Mouse (Mus musculus) limb, embryonic 14.5 days (tissue): ENCODE results near the gene Irak2. TPM values are rescaled to one million over a fixed set of nuclear protein-coding genes. Genes with fewer than 3 reads are reported as not detected.

ENCODE experiments used
- ATAC-seq: fragments of 200-750 bp; cut with Nextera tagmentation; 2 replicates; pipeline ENCODE4 v1.8.0; 2017; ENCODE audit warnings: low read depth, moderate number of reproducible peaks, moderate TSS enrichment; ENCODE audit not compliant: low FRiP score
- DNase-seq: peaks from one replicate; pipeline ENCODE4 v3.0.0-alpha.2; 2015; ENCODE audit warnings: low spot score
- H3K27ac ChIP-seq: fragments of 300-500 bp; sonication (generic); replicated peaks from 2 replicates; pipeline ENCODE4 v1.5.1; 2014; ENCODE audit warnings: low read depth, mild to moderate bottlenecking, low read length, moderate library complexity, mixed read lengths
- H3K27me3 ChIP-seq: fragments of 300-500 bp; sonication (generic); 2 replicates; pipeline ENCODE4 v1.6.1; 2014; ENCODE audit warnings: low read length, mixed read lengths; ENCODE audit not compliant: control insufficient read depth, insufficient read depth
- H3K36me3 ChIP-seq: fragments of 300-500 bp; sonication (generic); 2 replicates; pipeline ENCODE4 v1.6.1; 2014; ENCODE audit warnings: mild to moderate bottlenecking, low read length, moderate library complexity, mixed read lengths; ENCODE audit not compliant: control insufficient read depth, insufficient read depth
- H3K4me1 ChIP-seq: fragments of 300-500 bp; sonication (generic); 2 replicates; pipeline ENCODE4 v1.6.1; 2014; ENCODE audit warnings: antibody characterized with exemption, low read length, mixed read lengths; ENCODE audit not compliant: control insufficient read depth, insufficient read depth
- H3K4me2 ChIP-seq: fragments of 300-500 bp; sonication (generic); replicated peaks from 2 replicates; pipeline ENCODE4 v1.6.1; 2014; ENCODE audit warnings: low read depth, mild to moderate bottlenecking, low read length, moderate library complexity; ENCODE audit not compliant: severe bottlenecking
- H3K4me3 ChIP-seq: fragments of 300-500 bp; sonication (generic); replicated peaks from 2 replicates; pipeline ENCODE4 v1.5.1; 2014; ENCODE audit warnings: low read length
- H3K9ac ChIP-seq: fragments of 300-500 bp; sonication (generic); 2 replicates; pipeline ENCODE4 v1.6.1; 2014; ENCODE audit warnings: mild to moderate bottlenecking, low read depth, low read length, moderate library complexity; ENCODE audit not compliant: severe bottlenecking
- H3K9me3 ChIP-seq: fragments of 300-500 bp; sonication (generic); 2 replicates; pipeline ENCODE4 v1.6.1; 2016; ENCODE audit warnings: low read length; ENCODE audit not compliant: control insufficient read depth
- POLR2A ChIP-seq: fragments of 200-500 bp; IDR thresholded peaks from 2 replicates; pipeline ENCODE4 v1.8.0; 2012; ENCODE audit warnings: inconsistent platforms, mild to moderate bottlenecking, moderate library complexity, borderline replicate concordance; ENCODE audit not compliant: insufficient read depth, insufficient read length; ENCODE audit errors: extremely low read depth
- WGBS: fragments of 180-500 bp; shearing (Covaris S2); extraction: QIAGEN DNeasy Blood & Tissue Kit; methylation state at CpG from one replicate; pipeline ENCODE4 v1.1.7; 2014; 5-methylcytosine and 5-hydroxymethylcytosine counted together
- polyA plus RNA-seq, 2 experiments: library from polyadenylated mRNA; depleted of rRNA in 1 of 2; stranded (reverse) in 1 of 2; unstranded in 1 of 2; fragments of >200 nt; fragmentation: Nextera tagmentation in 1 of 2; extraction: Ambion mirVana in 1 of 2; gene quantifications; 2 replicates each; pipeline versions ENCODE4 v1.2.1 to v1.2.3; 2012 to 2014

Gene Irak2
- polyA plus RNA-seq (2012; rRNA removed), result 9.0 and 9.1 TPM in 2 replicates
- 2.3 and 3.3 TPM in 2 replicates for polyA plus RNA-seq (2014; fragmentation: Nextera tagmentation; extraction: Ambion mirVana)

GRCm38 (mm10) chr6:113638302-113639040 is at the start of gene Irak2:
Irak2 (plus strand) TSS chr6:113638467.
- no peak within 1 kb of the TSS for H3K27ac ChIP-seq
- peak; percentile 30; the same call in 1 of the 2 replicates for TF ChIP-seq POLR2A
- peak within 1 kb of the TSS; percentile 51 for H3K4me3 ChIP-seq
- no peaks in the 10 kb centered on the region for H3K27me3 ChIP-seq
- 7% methylated on average over 36 of the region's 37 CpGs for WGBS
- peak within 1 kb of the TSS; percentile 63 for H3K9ac ChIP-seq
- H3K9me3 ChIP-seq, result no peaks in the 10 kb centered on the region
- H3K4me2 ChIP-seq, result peak within 1 kb of the TSS; percentile 58
- ATAC-seq (peak; percentile 94), DNase-seq (peak; percentile 89)
- no peaks in the 10 kb centered on the region for H3K36me3 ChIP-seq
- no peaks in the 10 kb centered on the region for H3K4me1 ChIP-seq

- no peaks in the 10 kb centered on the region for H3K36me3 ChIP-seq
- H3K27me3 ChIP-seq, result no peaks in the 10 kb centered on the region
- H3K27ac ChIP-seq, result no peak overlapping the region
- no peaks in the 10 kb centered on the region for H3K9me3 ChIP-seq
- no peak for TF ChIP-seq POLR2A
- no peak overlapping the region for H3K9ac ChIP-seq
- no peak overlapping the region for H3K4me3 ChIP-seq
- 92% methylated on average over 2 of the region's 2 CpGs for WGBS
- no peak overlapping the region for H3K4me2 ChIP-seq
- ATAC-seq (no peak), DNase-seq (no peak)
- no peaks in the 10 kb centered on the region for H3K4me1 ChIP-seq
Observed at GRCm38 (mm10) chr6:113592637-113593036, 45.6 kb upstream of the Irak2 start.

GRCm38 (mm10) chr6:113597945-113598344 is 40.3 kb upstream of the Irak2 start:
- Histone ChIP-seq H3K4me2 (no peak overlapping the region), H3K4me3 (no peak overlapping the region), H3K27me3 (no peaks in the 10 kb centered on the region), H3K9me3 (no peaks in the 10 kb centered on the region), H3K4me1 (no peaks in the 10 kb centered on the region), H3K36me3 (no peaks in the 10 kb centered on the region), H3K9ac (no peak overlapping the region), H3K27ac (no peak overlapping the region)
- 74% methylated on average over 4 of the region's 4 CpGs for whole genome bisulfite sequencing
- ATAC-seq (no peak; the same call in 1 of the 2 replicates), DNase-seq (no peak)
- TF ChIP-seq POLR2A, result no peak

GRCm38 (mm10) chr6:113599833-113600232 is 38.4 kb upstream of the Irak2 start:
- ATAC-seq (no peak), DNase-seq (no peak)
- Histone ChIP-seq H3K27ac (no peak overlapping the region), H3K9me3 (no peaks in the 10 kb centered on the region), H3K36me3 (no peaks in the 10 kb centered on the region), H3K4me1 (no peaks in the 10 kb centered on the region), H3K4me3 (no peak overlapping the region), H3K9ac (no peak overlapping the region), H3K27me3 (no peaks in the 10 kb centered on the region), H3K4me2 (no peak overlapping the region)
- 74% methylated on average over 5 of the region's 5 CpGs for WGBS
- TF ChIP-seq POLR2A, result no peak

GRCm38 (mm10) chr6:113600543-113601139 is 37.6 kb upstream of the Irak2 start, which contains the start of gene Fancd2os:
Fancd2os (minus strand) TSS chr6:113600715.
- H3K4me1 ChIP-seq, result peaks cover 3% of the 10 kb centered on the region
- DNase-seq (no peak), ATAC-seq (no peak)
- H3K27me3 ChIP-seq, result no peaks in the 10 kb centered on the region
- no peak within 1 kb of the TSS for H3K9ac ChIP-seq
- H3K4me3 ChIP-seq, result no peak within 1 kb of the TSS
- H3K9me3 ChIP-seq, result no peaks in the 10 kb centered on the region
- TF ChIP-seq POLR2A, result no peak
- H3K36me3 ChIP-seq, result no peaks in the 10 kb centered on the region
- H3K4me2 ChIP-seq, result no peak within 1 kb of the TSS
- 38% methylated on average over 23 of the region's 23 CpGs for WGBS
- no peak within 1 kb of the TSS for H3K27ac ChIP-seq
